Mouse (Mus musculus) lung, postnatal 0 days (tissue): Measurements from ENCODE around the gene Pxdn. TPM values are rescaled to one million over a fixed set of nuclear protein-coding genes. Genes with fewer than 3 reads are reported as not detected.
A peak's percentile ranks its signal among the peaks of the same experiment; 100 is the strongest.

ENCODE experiments used
- ATAC-seq: fragments of 200-750 bp; cut with Nextera tagmentation; 2 replicates; pipeline ENCODE4 v1.8.0; 2017; ENCODE audit warnings: moderate library complexity
- DNase-seq: peaks from one replicate; pipeline ENCODE4 v3.0.0-alpha.2; 2016; ENCODE audit warnings: low spot score
- H3K27ac ChIP-seq: fragments of 300-500 bp; sonication (generic); 2 replicates; pipeline ENCODE4 v1.5.1; 2014; ENCODE audit warnings: antibody characterized with exemption, mild to moderate bottlenecking, low read length, mixed read lengths
- H3K27me3 ChIP-seq: fragments of 300-500 bp; sonication (generic); replicated peaks from 2 replicates; pipeline ENCODE4 v1.6.1; 2014; ENCODE audit warnings: low read length, mixed read lengths; ENCODE audit not compliant: insufficient read depth
- H3K36me3 ChIP-seq: fragments of 300-500 bp; sonication (generic); 2 replicates; pipeline ENCODE4 v1.6.1; 2014; ENCODE audit warnings: low read length, mixed read lengths; ENCODE audit not compliant: insufficient read depth
- H3K4me1 ChIP-seq: fragments of 300-500 bp; sonication (generic); 2 replicates; pipeline ENCODE4 v1.6.1; 2014; ENCODE audit warnings: antibody characterized with exemption, low read depth, low read length, mixed read lengths; ENCODE audit not compliant: insufficient read depth
- H3K4me2 ChIP-seq: fragments of 300-500 bp; sonication (generic); replicated peaks from 2 replicates; pipeline ENCODE4 v1.6.1; 2014; ENCODE audit warnings: low read depth, mild to moderate bottlenecking, low read length, moderate library complexity, mixed read lengths
- H3K4me3 ChIP-seq: fragments of 300-500 bp; sonication (generic); 2 replicates; pipeline ENCODE4 v1.5.1; 2014; ENCODE audit warnings: low read depth, low read length
- H3K9ac ChIP-seq: fragments of 300-500 bp; sonication (generic); replicated peaks from 2 replicates; pipeline ENCODE4 v1.6.1; 2014; ENCODE audit warnings: low read depth, mild to moderate bottlenecking
- H3K9me3 ChIP-seq: fragments of 300-500 bp; sonication (generic); 2 replicates; pipeline ENCODE4 v1.6.1; 2016; ENCODE audit warnings: low read length, mixed read lengths
- CTCF ChIP-seq: IDR thresholded peaks from 2 replicates; pipeline ENCODE4 v1.5.1; 2016; ENCODE audit warnings: antibody characterized with exemption, mild to moderate bottlenecking
- EP300 ChIP-seq: IDR thresholded peaks from 2 replicates; pipeline ENCODE4 v1.6.1; 2016; ENCODE audit warnings: antibody characterized with exemption, mild to moderate bottlenecking, control low read depth
- WGBS: fragments of 180-500 bp; shearing (Covaris S2); extraction: QIAGEN DNeasy Blood & Tissue Kit; methylation state at CpG from one replicate; pipeline ENCODE4 v1.1.7; 2014; 5-methylcytosine and 5-hydroxymethylcytosine counted together
- polyA plus RNA-seq: library from polyadenylated mRNA; unstranded; fragments of >200 nt; fragmentation: Nextera tagmentation; extraction: Ambion mirVana; gene quantifications from 2 replicates; pipeline ENCODE4 v1.2.1, GENCODE M21; 2015

Pxdn gene
- polyA plus RNA-seq, 1 experiment from 2014 or later = 56.1 TPM

DNA sequence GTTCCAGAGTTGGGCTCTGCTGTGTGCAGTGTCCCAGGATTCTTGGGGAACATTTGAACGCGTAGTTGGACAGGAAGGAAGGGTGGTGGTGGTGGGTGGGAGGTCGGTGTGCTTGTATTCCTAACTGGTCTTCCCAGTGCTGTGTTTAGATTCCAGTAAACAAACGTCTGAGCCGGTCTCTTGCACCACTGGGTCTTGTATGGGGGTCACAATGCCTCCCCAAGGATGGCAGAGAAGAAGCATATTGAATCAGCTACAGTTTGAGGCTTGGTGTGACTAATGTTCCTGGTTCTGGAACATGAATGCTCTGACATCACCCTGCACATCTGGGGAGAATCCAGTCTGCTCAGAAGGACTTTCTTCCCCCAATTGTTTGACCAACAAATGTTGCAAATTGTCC lies 93.2 kb downstream of the Pxdn start:
- ATAC-seq = peak; percentile 68
- no peak overlapping the region for H3K4me3 ChIP-seq
- 0 out of 2 replicates have a peak, but pooled peaks cover 3% of the 10 kb centered on the region for H3K4me1 ChIP-seq
- no peak overlapping the region for H3K9ac ChIP-seq
- 25% methylated on average over 5 of the region's 5 CpGs for WGBS
- no peaks in the 10 kb centered on the region for H3K27me3 ChIP-seq
- peak overlapping the region; percentile 47; the same call in 1 of the 2 replicates for H3K27ac ChIP-seq
- TF ChIP-seq CTCF (no peak), EP300 (peak; percentile 66)
- no peaks in the 10 kb centered on the region for H3K36me3 ChIP-seq
- peak; percentile 36 for DNase-seq
- H3K4me2 ChIP-seq = no peak overlapping the region
- no peaks in the 10 kb centered on the region for H3K9me3 ChIP-seq

DNA sequence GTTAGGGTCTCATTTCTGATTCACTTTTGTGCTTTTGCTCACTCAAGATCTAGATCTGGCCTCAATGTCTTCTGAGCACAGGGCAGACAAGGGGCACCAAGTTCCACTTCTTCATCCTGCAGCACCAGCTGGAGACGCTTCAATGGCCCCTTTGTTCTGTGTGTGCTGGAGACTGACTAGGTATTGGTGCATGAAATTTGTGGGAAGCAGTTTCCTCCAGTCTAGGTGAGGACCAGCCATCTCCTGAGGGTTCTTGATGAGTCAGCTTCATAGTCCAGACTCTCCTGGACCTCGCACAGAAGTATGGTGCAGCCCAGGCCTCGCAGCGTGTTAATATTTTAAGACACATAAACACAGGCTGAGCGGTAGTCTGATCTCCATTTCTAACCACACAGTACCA lies 97.3 kb downstream of the Pxdn start:
- no peak overlapping the region for H3K4me3 ChIP-seq
- no peak overlapping the region for H3K27ac ChIP-seq

DNA sequence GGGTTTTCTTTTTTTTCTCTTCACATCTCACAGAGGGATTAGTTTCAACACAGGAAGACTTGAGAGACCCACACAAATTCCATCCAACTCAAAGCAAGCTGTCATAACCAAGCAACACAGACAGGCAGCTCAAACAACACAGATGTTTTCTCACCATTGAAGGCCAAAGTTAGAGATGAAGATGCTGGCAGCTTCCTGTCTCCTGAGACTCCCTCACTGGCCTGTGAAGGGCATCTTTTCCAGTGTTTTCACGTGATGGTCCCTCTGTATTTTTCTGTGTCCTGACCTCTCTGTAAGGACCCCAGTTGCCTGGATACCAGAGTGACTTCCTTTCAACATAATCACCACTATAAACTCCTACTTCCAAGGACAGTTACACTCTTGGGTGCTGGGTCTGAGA lies 98.0 kb downstream of the Pxdn start:
- no peaks in the 10 kb centered on the region for H3K36me3 ChIP-seq
- TF ChIP-seq CTCF (no peak), EP300 (no peak)
- H3K4me1 ChIP-seq = 0 out of 2 replicates have a peak, but pooled peaks cover 4% of the 10 kb centered on the region
- H3K4me3 ChIP-seq = no peak overlapping the region
- DNase-seq = no peak
- no peaks in the 10 kb centered on the region for H3K27me3 ChIP-seq
- H3K4me2 ChIP-seq = no peak overlapping the region
- H3K9ac ChIP-seq = no peak overlapping the region
- ATAC-seq = no peak
- H3K9me3 ChIP-seq = no peaks in the 10 kb centered on the region
- 23% methylated on average over 1 of the region's 1 CpGs for WGBS
- no peak overlapping the region for H3K27ac ChIP-seq

More for the DNA sequence above, 97.3 kb downstream of the Pxdn start:
- H3K4me2 ChIP-seq = no peak overlapping the region
- no peaks in the 10 kb centered on the region for H3K9me3 ChIP-seq
- no peaks in the 10 kb centered on the region for H3K27me3 ChIP-seq
- no peak overlapping the region for H3K9ac ChIP-seq
- H3K36me3 ChIP-seq = no peaks in the 10 kb centered on the region
- no peak for DNase-seq
- 82% methylated on average over 5 of the region's 5 CpGs for WGBS
- ATAC-seq = no peak
- TF ChIP-seq EP300 (no peak), CTCF (no peak)
- H3K4me1 ChIP-seq = 0 out of 2 replicates have a peak, but pooled peaks cover 6% of the 10 kb centered on the region

- H3K9ac ChIP-seq = no peak overlapping the region
Measured at GRCm38 (mm10) chr12:30035841-30036568, 98.6 kb downstream of the Pxdn start.

DNA sequence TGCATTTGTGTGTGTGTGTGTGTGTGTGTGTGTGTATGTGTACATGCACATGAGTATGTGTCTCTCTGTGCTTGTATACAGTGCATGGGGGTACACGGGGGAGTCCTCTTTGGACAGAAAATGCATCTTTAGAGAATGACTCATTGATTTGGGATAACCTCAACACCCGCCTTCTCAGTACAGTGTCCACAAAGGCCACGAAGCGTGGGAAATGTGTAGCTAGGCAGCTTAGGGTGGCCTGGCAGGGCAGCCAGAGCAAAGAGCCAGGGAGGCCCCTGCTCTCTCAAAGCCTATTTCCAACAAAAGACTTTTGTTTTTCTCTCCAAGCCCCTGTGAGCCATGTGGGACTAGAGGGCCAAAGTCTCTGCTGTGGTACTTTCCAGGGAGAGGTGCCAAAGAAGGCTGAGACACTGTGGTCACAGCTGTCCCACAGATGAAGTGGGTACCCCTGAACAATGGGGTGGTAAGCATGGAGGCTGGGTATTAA lies 99.2 kb downstream of the Pxdn start:
- TF ChIP-seq CTCF (no peak), EP300 (no peak)
- no peak overlapping the region for H3K9ac ChIP-seq
- H3K4me3 ChIP-seq = no peak overlapping the region
- WGBS = 80% methylated on average over 4 of the region's 4 CpGs
- no peaks in the 10 kb centered on the region for H3K27me3 ChIP-seq
- no peak overlapping the region for H3K27ac ChIP-seq
- ATAC-seq = no peak
- no peaks in the 10 kb centered on the region for H3K36me3 ChIP-seq
- H3K9me3 ChIP-seq = no peaks in the 10 kb centered on the region
- H3K4me2 ChIP-seq = no peak overlapping the region
- H3K4me1 ChIP-seq = 0 out of 2 replicates have a peak, but pooled peaks cover 3% of the 10 kb centered on the region
- DNase-seq = no peak

More at GRCm38 (mm10) chr12:30035841-30036568, 98.6 kb downstream of the Pxdn start:
- Histone ChIP-seq H3K27me3 (no peaks in the 10 kb centered on the region), H3K36me3 (no peaks in the 10 kb centered on the region), H3K4me2 (no peak overlapping the region), H3K27ac (no peak overlapping the region), H3K4me3 (no peak overlapping the region), H3K4me1 (0 out of 2 replicates have a peak, but pooled peaks cover 3% of the 10 kb centered on the region), H3K9me3 (no peaks in the 10 kb centered on the region)
- DNase-seq (no peak), ATAC-seq (no peak)
- no peak for TF ChIP-seq EP300
- TF ChIP-seq CTCF = no peak

DNA sequence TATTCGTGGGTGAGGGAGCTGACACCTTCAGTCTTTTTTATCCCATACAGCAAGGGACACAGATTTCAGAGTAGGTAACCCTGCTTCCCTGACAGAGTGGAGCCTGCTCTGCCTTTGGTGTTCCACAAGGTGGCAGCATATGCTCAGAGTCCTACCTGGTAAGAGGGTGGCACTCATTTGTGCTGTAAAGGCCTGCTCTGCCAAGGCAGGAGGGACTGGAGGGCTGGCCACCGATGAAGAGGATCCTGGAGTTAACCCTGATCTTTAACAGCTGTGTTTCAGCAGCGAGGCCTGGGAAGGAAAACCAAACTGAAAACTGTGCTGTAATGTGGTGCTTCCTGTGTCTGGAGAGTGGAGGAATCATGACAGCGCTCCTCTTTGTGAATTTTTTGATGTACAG lies 102.2 kb downstream of the Pxdn start:
- no peak for TF ChIP-seq EP300
- peak; percentile 86 for TF ChIP-seq CTCF
- Histone ChIP-seq H3K4me1 (0 out of 2 replicates have a peak, but pooled peaks cover 3% of the 10 kb centered on the region), H3K36me3 (no peaks in the 10 kb centered on the region), H3K4me2 (no peak overlapping the region), H3K9me3 (no peaks in the 10 kb centered on the region), H3K9ac (no peak overlapping the region), H3K27me3 (no peaks in the 10 kb centered on the region), H3K27ac (no peak overlapping the region), H3K4me3 (no peak overlapping the region)
- 33% methylated on average over 4 of the region's 4 CpGs for WGBS
- ATAC-seq (peak; percentile 70), DNase-seq (peak; percentile 67)
